Mouse (Mus musculus) layer of hippocampus, postnatal 36 days (tissue): ENCODE data around the gene Mmp8. TPM values are rescaled to one million over a fixed set of nuclear protein-coding genes. Genes with fewer than 3 reads are reported as not detected.

Experiments used
- DNase-seq, 2 experiments: peaks; one replicate each; pipeline ENCODE4 v3.0.0; 2022
- total RNA-seq, 2 experiments: library from RNA; stranded (reverse); gene quantifications; 2 replicates each; pipeline ENCODE4 v1.2.3; 2021

Gene Mmp8
- total RNA-seq, result not detected

GRCm38 (mm10) chr9:7558221-7559017 lies at the start of gene Mmp8:
TSS of gene Mmp8 (plus strand) at chr9:7558456.
- DNase-seq, result no peak

- DNase-seq, result no peak
Measured at GRCm38 (mm10) chr9:7509619-7510233, 48.5 kb upstream of the Mmp8 start.

- DNase-seq, result no peak
Measured at GRCm38 (mm10) chr9:7517944-7518571, 40.2 kb upstream of the Mmp8 start.

GRCm38 (mm10) chr9:7526255-7526940 lies 31.9 kb upstream of the Mmp8 start:
- no peak for DNase-seq

- DNase-seq, result no peak
Measured at GRCm38 (mm10) chr9:7542763-7543162, 15.5 kb upstream of the Mmp8 start.

GRCm38 (mm10) chr9:7544923-7545457 lies 13.3 kb upstream of the Mmp8 start:
- no peak for DNase-seq

GRCm38 (mm10) chr9:7545471-7545870 lies 12.8 kb upstream of the Mmp8 start:
- DNase-seq, result no peak

- DNase-seq, result no peak
Measured at GRCm38 (mm10) chr9:7545920-7546319, 12.3 kb upstream of the Mmp8 start.

- no peak for DNase-seq
Measured at GRCm38 (mm10) chr9:7551943-7552342, 6.3 kb upstream of the Mmp8 start.

GRCm38 (mm10) chr9:7553536-7553935 lies 4.7 kb upstream of the Mmp8 start:
- no peak for DNase-seq

- DNase-seq, result no peak
Measured at GRCm38 (mm10) chr9:7554382-7554781, 3.9 kb upstream of the Mmp8 start.

- no peak for DNase-seq
Measured at GRCm38 (mm10) chr9:7560026-7560425, 1.8 kb downstream of the Mmp8 start.

- DNase-seq, result no peak
Measured at GRCm38 (mm10) chr9:7567376-7567775, 9.1 kb downstream of the Mmp8 start.

GRCm38 (mm10) chr9:7567923-7568322 lies 9.7 kb downstream of the Mmp8 start:
- DNase-seq, result no peak

GRCm38 (mm10) chr9:7570485-7570884 lies 12.2 kb downstream of the Mmp8 start:
- no peak for DNase-seq

- DNase-seq, result no peak
Measured at GRCm38 (mm10) chr9:7571162-7571561, 12.9 kb downstream of the Mmp8 start, which contains the start of gene Mmp27. TSS of gene Mmp27 (plus strand) at chr9:7571396.

- DNase-seq, result no peak
Measured at GRCm38 (mm10) chr9:7572188-7572587, 13.9 kb downstream of the Mmp8 start.

GRCm38 (mm10) chr9:7572663-7573308 lies 14.5 kb downstream of the Mmp8 start:
- no peak for DNase-seq

- no peak for DNase-seq
Measured at GRCm38 (mm10) chr9:7575526-7575925, 17.3 kb downstream of the Mmp8 start.

GRCm38 (mm10) chr9:7577371-7577770 lies 19.1 kb downstream of the Mmp8 start:
- DNase-seq, result no peak

GRCm38 (mm10) chr9:7590063-7590462 lies 31.8 kb downstream of the Mmp8 start:
- no peak for DNase-seq

- DNase-seq, result no peak
Measured at GRCm38 (mm10) chr9:7593272-7593812, 35.1 kb downstream of the Mmp8 start.
